Mouse (Mus musculus) gastrocnemius, postnatal 25 days (tissue): ENCODE results near the gene Hist2h2ab. TPM values are rescaled to one million over a fixed set of nuclear protein-coding genes. Genes with fewer than 3 reads are reported as not detected.
"Not testable (repeated sequence)": the region's sequence is repeated elsewhere in the genome, so short reads cannot be mapped to it uniquely, and the experiment has no call there.

Experiments
- DNase-seq: peaks from one replicate; pipeline ENCODE4 v3.0.0; 2022
- total RNA-seq, 2 experiments: library from RNA; stranded (reverse); gene quantifications; 1 replicate in 1 of 2; 2 replicates in 1 of 2; pipeline ENCODE4 v1.2.3; 2021

Hist2h2ab gene
- total RNA-seq, 2 experiments from 2014 or later = 1.7 TPM

DNA sequence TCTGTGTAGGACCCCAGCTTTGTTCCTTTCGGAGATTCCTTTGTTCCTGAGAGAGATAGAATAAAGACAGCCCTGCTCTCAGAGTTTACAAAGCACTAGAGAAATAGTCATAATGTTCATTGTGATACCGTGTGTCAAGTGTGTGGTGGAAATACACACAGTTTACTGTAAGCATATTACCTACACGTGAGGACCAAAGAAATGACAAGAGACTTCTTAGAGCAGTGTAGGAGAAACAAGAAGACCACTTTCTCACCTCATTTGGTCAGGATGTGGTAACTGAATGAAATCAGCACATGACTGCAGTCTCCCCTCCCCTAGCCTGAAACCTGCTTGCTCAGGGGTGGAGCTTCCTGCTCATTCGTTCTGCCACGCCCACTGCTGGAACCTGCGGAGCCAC lies 21.5 kb upstream of the Hist2h2ab start:
- DNase-seq = no peak

GRCm38 (mm10) chr3:96198601-96199251 lies 20.9 kb upstream of the Hist2h2ab start:
- DNase-seq = not testable (repeated sequence)

GRCm38 (mm10) chr3:96199731-96200130 lies 19.9 kb upstream of the Hist2h2ab start:
- DNase-seq = no peak

- DNase-seq = no peak
These were observed 11.8 kb upstream of the Hist2h2ab start for GRCm38 (mm10) chr3:96207819-96208218.

- no peak for DNase-seq
These were observed 10.4 kb upstream of the Hist2h2ab start for GRCm38 (mm10) chr3:96209242-96209641.

GRCm38 (mm10) chr3:96219191-96219641 lies 449 bp upstream of the Hist2h2ab start:
- peak; percentile 22 for DNase-seq

- not testable (repeated sequence) for DNase-seq
These were observed 583 bp downstream of the Hist2h2ab start for GRCm38 (mm10) chr3:96220131-96220764.

DNA sequence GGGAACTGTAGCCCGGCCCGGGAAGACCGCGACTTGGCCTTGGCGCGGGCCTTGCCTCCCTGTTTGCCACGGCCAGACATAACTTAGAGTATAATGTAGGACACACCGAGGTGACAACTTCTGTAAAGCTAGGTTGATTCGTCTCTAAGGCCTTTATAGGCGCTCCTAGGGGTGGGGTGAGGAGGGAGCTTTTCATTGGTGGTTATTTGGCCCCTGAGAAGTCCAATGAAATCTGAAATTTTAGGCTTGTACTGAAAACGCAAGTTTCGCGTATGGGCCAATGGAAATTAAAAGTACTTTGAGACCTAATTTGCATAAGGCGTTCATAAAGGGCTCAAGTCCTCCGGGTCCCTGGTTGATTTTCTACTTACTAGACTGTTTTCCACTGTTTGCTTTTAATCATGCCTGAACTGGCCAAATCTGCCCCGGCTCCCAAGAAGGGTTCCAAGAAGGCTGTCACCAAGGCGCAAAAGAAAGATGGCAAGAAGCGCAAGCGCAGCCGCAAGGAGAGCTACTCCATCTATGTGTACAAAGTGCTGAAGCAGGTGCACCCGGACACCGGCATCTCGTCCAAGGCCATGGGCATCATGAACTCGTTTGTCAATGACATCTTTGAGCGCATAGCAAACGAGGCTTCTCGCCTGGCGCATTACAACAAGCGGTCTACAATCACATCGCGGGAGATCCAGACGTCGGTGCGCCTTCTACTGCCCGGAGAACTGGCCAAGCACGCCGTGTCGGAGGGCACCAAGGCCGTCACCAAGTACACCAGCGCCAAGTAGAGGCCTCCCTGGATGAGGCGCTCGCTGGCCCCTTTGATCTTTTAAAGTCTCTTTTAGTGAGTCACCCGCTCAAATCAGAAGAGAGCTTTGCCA lies 1.3 kb downstream of the Hist2h2ab start, which contains the start of the genes Hist2h2ac and Hist2h2be:
Hist2h2ac (minus strand) TSS at position 116 of the 875 bp plus-strand sequence.
Hist2h2be (plus strand) TSS at position 355 of the 875 bp plus-strand sequence.
- DNase-seq = peak; percentile 81

GRCm38 (mm10) chr3:96221640-96222038 lies 2.0 kb downstream of the Hist2h2ab start:
- DNase-seq = no peak

GRCm38 (mm10) chr3:96222774-96223173 lies 3.1 kb downstream of the Hist2h2ab start:
- DNase-seq = no peak

- DNase-seq = no peak
These were observed 5.8 kb downstream of the Hist2h2ab start for GRCm38 (mm10) chr3:96225421-96225820.

GRCm38 (mm10) chr3:96226695-96227648 lies 7.3 kb downstream of the Hist2h2ab start:
- peak; percentile 34 for DNase-seq

GRCm38 (mm10) chr3:96228828-96229227 lies 9.2 kb downstream of the Hist2h2ab start:
- no peak for DNase-seq

- no peak for DNase-seq
These were observed 10.7 kb downstream of the Hist2h2ab start for GRCm38 (mm10) chr3:96230404-96230803.

- DNase-seq = no peak
These were observed 11.5 kb downstream of the Hist2h2ab start for GRCm38 (mm10) chr3:96230910-96231757.

GRCm38 (mm10) chr3:96231758-96232120 lies 12.1 kb downstream of the Hist2h2ab start:
- no peak for DNase-seq

DNA sequence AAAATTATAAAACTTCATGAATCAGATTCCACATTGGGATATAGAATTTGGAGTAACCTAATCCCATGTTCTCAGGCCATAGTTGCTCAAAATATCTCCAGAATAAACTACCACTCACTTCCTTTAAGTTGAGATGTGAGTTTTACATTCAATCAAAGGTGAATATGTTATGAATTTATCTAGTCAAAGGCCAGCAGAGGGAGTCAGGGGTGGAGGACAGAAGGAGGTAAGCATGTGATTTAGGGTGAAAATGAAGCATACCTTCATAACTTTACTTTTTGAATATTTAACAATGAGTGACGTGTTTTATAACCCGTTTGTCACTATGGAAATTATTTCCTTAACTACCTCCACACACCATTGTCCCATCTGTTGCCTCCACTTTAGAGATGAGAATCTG lies 15.2 kb downstream of the Hist2h2ab start:
- no peak for DNase-seq

DNA sequence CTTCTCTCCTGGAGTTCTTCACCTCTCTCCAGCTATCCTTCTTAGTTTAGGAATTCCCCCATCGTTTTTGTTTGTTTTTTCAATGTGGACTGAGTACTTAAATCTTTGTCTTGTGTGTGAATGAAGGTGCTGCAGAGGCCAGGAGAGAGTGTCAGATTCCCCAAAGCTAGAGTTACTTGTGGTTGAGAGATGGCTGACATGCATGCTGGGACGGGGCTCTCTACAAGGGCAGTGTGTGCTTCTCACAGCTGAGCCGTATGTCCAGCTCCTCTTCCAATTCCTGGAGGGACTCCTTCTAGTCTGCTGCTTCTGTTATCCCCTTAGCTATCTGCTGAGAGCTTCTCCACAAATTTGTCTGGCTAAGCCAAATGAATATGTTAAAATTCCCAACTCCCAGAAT lies 16.2 kb downstream of the Hist2h2ab start:
- no peak for DNase-seq

DNA sequence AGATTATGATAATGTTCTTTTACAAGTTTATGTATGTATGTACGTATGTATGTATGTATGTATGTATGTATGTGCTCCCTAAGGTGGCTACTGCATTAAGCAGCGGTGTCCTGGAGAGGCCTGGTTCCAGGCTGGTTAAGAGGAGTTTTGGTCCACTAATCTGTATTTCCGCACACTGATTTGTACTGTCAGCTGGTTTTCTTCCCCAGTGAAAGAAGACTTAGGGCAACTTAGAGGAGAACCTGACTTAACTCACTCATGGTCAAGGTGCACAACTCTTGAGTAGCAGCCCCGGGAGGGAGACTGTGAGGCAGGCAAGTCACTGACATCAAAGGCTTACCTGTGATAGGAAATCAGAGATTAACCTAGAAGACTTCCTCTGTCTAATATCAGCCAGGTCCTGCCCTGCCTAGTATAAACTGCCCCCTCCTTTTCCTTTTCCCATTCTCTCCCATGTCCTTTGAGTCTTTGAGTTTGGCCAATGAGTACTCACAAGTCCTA lies 17.2 kb downstream of the Hist2h2ab start:
- no peak for DNase-seq

DNA sequence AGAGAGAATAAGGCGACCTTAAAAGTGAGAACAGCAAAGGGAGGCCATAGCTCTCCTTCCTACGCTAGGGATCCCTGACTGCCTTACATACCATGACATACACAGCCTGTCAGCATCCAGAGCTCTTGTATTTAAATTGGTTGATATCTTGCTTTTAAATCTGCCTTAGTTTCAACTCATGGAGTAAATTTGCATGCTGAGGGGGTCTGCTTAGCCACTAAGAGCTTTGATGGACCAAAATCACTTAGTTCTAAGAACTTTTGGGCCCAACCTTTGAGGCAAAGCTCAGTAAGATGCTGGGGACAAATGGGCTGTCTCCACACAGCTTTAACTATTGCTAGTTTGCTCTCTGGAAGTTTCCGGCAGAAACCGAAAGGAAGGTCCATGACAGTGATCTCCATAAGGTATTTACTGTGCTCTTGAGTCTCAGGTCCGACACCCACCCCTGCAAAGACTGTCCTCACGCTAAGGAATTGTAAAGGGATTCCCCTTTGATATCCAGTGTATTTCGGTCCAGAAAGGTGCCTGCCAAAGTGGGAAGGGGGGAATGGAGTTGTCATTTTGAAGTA lies 17.8 kb downstream of the Hist2h2ab start:
- DNase-seq = no peak
